Mouse (Mus musculus) forebrain, embryonic 11.5 days (tissue): ENCODE measurements around the gene Sp3. TPM values are rescaled to one million over a fixed set of nuclear protein-coding genes. Genes with fewer than 3 reads are reported as not detected.

Experiments used
- ATAC-seq: fragments of 200-750 bp; cut with Nextera tagmentation; replicated peaks from 2 replicates; pipeline ENCODE4 v1.8.0; 2017; ENCODE audit warnings: moderate TSS enrichment; ENCODE audit not compliant: low FRiP score
- DNase-seq: peaks from one replicate; pipeline ENCODE4 v3.0.0-alpha.2; 2017; ENCODE audit warnings: low spot score
- H3K27ac ChIP-seq: fragments of 300-500 bp; sonication (generic); 2 replicates; pipeline ENCODE4 v1.5.1; 2014; ENCODE audit warnings: low read depth, low read length
- H3K27me3 ChIP-seq: fragments of 300-500 bp; sonication (generic); 2 replicates; pipeline ENCODE4 v1.6.1; 2014; ENCODE audit warnings: mild to moderate bottlenecking, low read length, mixed read lengths; ENCODE audit not compliant: control insufficient read depth, insufficient read depth
- H3K36me3 ChIP-seq: fragments of 300-500 bp; sonication (generic); 2 replicates; pipeline ENCODE4 v1.6.1; 2014; ENCODE audit warnings: mild to moderate bottlenecking, low read length, moderate library complexity, mixed read lengths; ENCODE audit not compliant: control insufficient read depth, insufficient read depth
- H3K4me1 ChIP-seq: fragments of 300-500 bp; sonication (generic); replicated peaks from 2 replicates; pipeline ENCODE4 v1.6.1; 2014; ENCODE audit warnings: low read length, mixed read lengths; ENCODE audit not compliant: control insufficient read depth, insufficient read depth
- H3K4me2 ChIP-seq: fragments of 300-500 bp; sonication (generic); 2 replicates; pipeline ENCODE4 v1.6.1; 2014; ENCODE audit warnings: low read depth, mild to moderate bottlenecking, low read length, moderate library complexity, mixed read lengths; ENCODE audit not compliant: severe bottlenecking
- H3K4me3 ChIP-seq: fragments of 300-500 bp; sonication (generic); 2 replicates; pipeline ENCODE4 v1.5.1; 2014; ENCODE audit warnings: low read depth, low read length
- H3K9ac ChIP-seq: fragments of 300-500 bp; sonication (generic); 2 replicates; pipeline ENCODE4 v1.6.1; 2014; ENCODE audit warnings: low read length
- H3K9me3 ChIP-seq: fragments of 300-500 bp; sonication (generic); 2 replicates; pipeline ENCODE4 v1.6.1; 2016; ENCODE audit warnings: low read length, mixed read lengths; ENCODE audit not compliant: control insufficient read depth
- WGBS: fragments of 180-500 bp; shearing (Covaris S2); extraction: QIAGEN DNeasy Blood & Tissue Kit; methylation state at CpG from one replicate; pipeline ENCODE4 v1.1.7; 2014; 5-methylcytosine and 5-hydroxymethylcytosine counted together
- polyA plus RNA-seq: library from polyadenylated mRNA; unstranded; fragments of >200 nt; fragmentation: Nextera tagmentation; extraction: Ambion mirVana; gene quantifications from 2 replicates; pipeline ENCODE4 v1.2.1, GENCODE M21; 2014

The Sp3 gene
- polyA plus RNA-seq, 1 experiment from 2014 or later = 71.5 TPM

DNA sequence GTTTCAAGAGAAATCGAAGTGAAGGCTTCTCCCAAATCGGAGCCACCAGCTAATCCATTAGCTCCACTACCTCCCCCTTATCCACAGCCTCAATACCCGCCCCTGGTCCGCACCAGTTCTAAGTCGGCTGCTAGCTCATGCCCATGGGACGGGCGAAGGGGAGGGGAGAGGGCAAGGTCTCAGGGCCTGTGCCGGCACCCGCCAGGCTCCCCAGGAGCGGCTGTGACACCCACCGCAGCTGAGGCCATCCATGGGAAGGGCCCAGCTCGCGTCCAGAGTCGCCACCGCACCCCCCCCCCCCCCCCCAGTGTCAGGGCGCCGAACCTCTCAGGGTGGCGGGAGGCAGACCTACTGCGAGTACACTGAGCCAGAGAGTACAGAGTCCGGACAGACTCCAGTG is 32.4 kb upstream of the Sp3 start:
- H3K9me3 ChIP-seq = peaks cover 5% of the 10 kb centered on the region; the same call in 1 of the 2 replicates
- 75% methylated on average over 17 of the region's 20 CpGs for WGBS
- no peak overlapping the region for H3K9ac ChIP-seq
- ATAC-seq (no peak), DNase-seq (peak; percentile 76)
- no peak overlapping the region for H3K4me3 ChIP-seq
- no peaks in the 10 kb centered on the region for H3K4me1 ChIP-seq
- no peak overlapping the region for H3K4me2 ChIP-seq
- no peak overlapping the region for H3K27ac ChIP-seq
- H3K36me3 ChIP-seq = no peaks in the 10 kb centered on the region
- no peaks in the 10 kb centered on the region for H3K27me3 ChIP-seq

DNA sequence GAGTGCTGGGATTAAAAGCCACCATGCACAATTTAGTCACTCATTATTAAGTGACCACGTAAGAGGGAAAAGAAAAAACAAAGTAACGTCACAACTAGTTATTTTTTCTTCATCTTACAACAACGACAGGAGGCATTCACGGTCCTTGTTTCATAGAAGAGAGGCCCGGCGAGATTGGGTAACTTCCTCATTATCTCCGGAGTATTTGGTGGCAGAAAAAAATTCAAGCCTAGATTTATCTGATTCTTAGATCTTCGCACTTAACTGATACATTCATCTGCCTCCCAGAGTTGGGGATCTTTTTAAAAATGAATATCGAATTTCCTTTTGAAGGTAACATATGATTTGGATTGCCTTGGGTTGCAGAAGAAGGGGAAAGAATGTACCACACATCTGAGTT is 27.2 kb upstream of the Sp3 start:
- Histone ChIP-seq H3K36me3 (no peaks in the 10 kb centered on the region), H3K4me1 (peaks cover 9% of the 10 kb centered on the region; the same call in 1 of the 2 replicates), H3K27me3 (no peaks in the 10 kb centered on the region), H3K27ac (no peak overlapping the region), H3K9ac (no peak overlapping the region), H3K9me3 (peaks cover 5% of the 10 kb centered on the region; the same call in 1 of the 2 replicates), H3K4me2 (no peak overlapping the region), H3K4me3 (no peak overlapping the region)
- no peak for ATAC-seq
- 90% methylated on average over 9 of the region's 9 CpGs for WGBS
- no peak for DNase-seq

DNA sequence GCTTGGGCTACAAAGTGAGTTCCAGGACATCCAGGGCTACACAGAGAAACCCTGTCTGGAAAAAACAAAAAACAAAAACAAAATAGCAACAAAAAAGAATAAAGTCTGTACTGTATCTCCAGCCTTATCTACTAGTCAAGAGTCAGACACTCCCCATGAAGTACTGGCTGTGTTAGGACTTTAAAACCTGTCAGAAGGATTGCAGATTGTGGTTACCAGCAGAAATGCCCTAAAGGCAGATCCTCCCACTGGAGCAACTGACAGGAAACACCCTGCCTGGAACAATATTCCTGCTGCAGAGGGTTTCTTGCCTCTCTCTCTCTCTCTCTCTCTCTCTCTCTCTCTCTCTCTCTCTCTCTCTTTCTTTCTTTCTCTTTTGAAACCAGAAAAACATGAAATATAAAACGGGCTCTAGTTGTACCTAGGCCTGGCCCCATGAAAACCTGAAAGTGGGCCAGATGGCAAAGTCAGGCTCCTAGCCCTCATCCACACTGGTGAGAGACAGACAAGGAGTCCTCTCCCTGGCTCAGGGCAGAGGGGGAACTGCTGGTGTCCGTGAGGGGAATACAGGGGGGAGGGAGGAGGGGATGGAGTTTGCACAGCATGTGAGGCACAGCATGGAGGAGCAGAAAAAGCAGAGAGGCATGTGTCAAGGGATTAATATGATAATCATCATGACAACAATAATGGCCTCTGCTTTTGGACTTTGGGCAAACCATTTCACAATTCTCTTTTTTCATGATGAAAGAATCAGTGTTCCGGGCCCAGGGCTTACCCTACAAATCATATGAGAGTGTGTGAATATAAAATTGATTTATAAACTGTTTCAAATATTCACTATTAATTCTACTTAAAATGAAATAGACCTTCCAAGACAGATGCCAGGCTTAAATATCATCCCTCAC is 25.6 kb upstream of the Sp3 start:
- Histone ChIP-seq H3K27ac (no peak overlapping the region), H3K4me2 (no peak overlapping the region), H3K9ac (no peak overlapping the region)

DNA sequence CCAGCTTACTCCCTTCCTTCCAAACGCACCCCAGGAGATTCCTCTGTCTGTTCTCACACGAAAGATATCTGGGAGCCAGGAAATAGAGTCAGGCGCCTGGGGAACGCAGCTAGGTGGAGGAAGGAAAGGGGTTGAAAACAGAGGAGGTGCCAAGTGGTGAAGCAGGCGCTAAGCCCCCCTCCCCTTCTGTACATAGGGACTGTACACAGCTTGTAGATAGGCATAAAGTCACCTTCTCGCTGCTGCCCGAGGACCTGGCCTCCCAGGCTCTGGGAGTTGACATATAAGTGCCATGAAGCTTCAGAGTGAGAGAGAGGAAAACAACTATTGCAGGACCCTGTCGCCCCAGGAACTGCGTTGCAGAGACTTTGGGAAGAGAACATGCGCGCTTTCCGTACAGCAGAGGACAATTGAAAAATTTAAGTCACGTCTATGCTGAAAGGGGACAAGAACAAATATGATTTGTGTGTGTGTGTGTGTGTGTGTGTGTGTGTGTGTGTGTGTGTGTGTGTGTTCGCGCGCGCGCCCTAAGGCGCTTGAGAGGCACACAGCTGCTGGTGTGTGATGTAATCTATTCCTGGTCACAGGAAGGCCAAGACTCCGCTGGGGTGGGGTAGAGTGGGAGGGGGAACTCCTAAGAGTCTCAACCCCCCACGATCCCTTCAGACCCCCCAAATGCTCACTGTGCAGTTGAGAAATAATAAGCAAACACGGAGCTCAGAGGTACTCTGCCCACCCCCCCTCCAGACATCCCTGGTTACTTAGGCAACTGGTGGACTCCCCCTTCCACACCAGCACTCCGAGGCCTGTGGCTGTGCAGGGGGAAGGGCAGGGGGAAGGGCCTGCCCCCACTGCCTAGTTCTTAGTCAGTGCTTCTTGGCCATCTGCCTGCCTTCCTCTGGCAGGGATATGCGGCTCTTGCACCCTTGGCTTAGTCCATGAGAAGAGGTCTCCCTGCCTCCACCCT is 23.8 kb upstream of the Sp3 start:
- H3K4me3 ChIP-seq = no peak overlapping the region
- no peak overlapping the region for H3K9ac ChIP-seq
- peak; percentile 61; the same call in 1 of the 2 replicates for ATAC-seq
- H3K36me3 ChIP-seq = no peaks in the 10 kb centered on the region
- DNase-seq = peak; percentile 67
- 43% methylated on average over 24 of the region's 24 CpGs for WGBS
- H3K9me3 ChIP-seq = no peaks in the 10 kb centered on the region
- 0 out of 2 replicates have a peak overlapping the region, but pooled peaks have one; percentile 8 for H3K4me2 ChIP-seq
- no peaks in the 10 kb centered on the region for H3K27me3 ChIP-seq
- H3K27ac ChIP-seq = no peak overlapping the region
- H3K4me1 ChIP-seq = peaks cover 9% of the 10 kb centered on the region; the same call in 1 of the 2 replicates

More for the DNA sequence above, 25.6 kb upstream of the Sp3 start:
- WGBS = 56% methylated on average over 3 of the region's 3 CpGs
- ATAC-seq = no peak
- no peaks in the 10 kb centered on the region for H3K36me3 ChIP-seq
- DNase-seq = no peak
- H3K9me3 ChIP-seq = peaks cover 5% of the 10 kb centered on the region; the same call in 1 of the 2 replicates
- H3K27me3 ChIP-seq = no peaks in the 10 kb centered on the region
- no peak overlapping the region for H3K4me3 ChIP-seq
- H3K4me1 ChIP-seq = peaks cover 9% of the 10 kb centered on the region; the same call in 1 of the 2 replicates

DNA sequence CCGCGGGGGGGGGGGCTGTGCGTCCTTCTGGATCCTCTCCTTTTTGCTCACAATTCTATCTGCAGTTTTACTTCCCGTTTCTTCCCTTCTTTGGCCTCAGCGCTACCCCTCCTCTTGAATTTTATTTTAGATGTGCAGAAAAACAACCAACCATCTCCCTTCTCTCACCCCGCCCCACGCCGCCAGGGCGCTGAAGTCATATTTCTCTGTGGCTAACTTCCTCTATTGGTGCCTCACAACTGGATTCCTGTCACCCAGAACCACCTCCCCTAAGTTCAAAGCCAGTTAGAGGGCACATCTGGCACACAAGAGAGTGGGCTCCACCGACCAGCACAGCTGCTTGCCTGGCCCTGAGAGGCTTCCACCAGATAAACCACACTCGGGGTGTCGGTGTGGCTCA is 22.8 kb upstream of the Sp3 start:
- ATAC-seq (no peak), DNase-seq (no peak)
- peaks cover 9% of the 10 kb centered on the region; the same call in 1 of the 2 replicates for H3K4me1 ChIP-seq
- H3K27me3 ChIP-seq = no peaks in the 10 kb centered on the region
- H3K9me3 ChIP-seq = no peaks in the 10 kb centered on the region
- H3K4me2 ChIP-seq = no peak overlapping the region
- no peak overlapping the region for H3K27ac ChIP-seq
- WGBS = 68% methylated on average over 12 of the region's 12 CpGs
- H3K4me3 ChIP-seq = no peak overlapping the region
- no peaks in the 10 kb centered on the region for H3K36me3 ChIP-seq
- H3K9ac ChIP-seq = no peak overlapping the region

DNA sequence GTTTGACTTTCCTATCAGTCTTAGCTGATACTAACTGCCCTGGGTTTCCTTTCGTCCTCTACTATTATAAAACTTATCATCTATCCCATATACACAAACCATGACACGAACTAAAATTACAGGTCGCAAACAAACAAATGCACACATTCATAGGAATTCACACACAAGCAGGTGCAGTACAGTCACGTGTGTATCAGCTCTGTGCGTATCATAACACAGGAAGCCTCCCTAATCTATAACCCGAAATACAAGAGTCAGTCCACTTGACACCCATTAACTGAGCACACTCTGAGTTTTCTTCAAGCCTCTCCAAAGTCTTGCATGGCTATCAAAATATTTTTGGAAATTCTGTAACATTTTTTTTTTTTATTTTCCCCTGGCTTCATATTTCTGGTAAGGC is 22.2 kb upstream of the Sp3 start:
- WGBS = 89% methylated on average over 6 of the region's 6 CpGs
- H3K36me3 ChIP-seq = no peaks in the 10 kb centered on the region
- H3K9me3 ChIP-seq = no peaks in the 10 kb centered on the region
- H3K4me2 ChIP-seq = no peak overlapping the region
- peaks cover 9% of the 10 kb centered on the region; the same call in 1 of the 2 replicates for H3K4me1 ChIP-seq
- no peak overlapping the region for H3K9ac ChIP-seq
- no peak overlapping the region for H3K4me3 ChIP-seq
- no peak overlapping the region for H3K27ac ChIP-seq
- ATAC-seq (no peak), DNase-seq (no peak)
- H3K27me3 ChIP-seq = no peaks in the 10 kb centered on the region

DNA sequence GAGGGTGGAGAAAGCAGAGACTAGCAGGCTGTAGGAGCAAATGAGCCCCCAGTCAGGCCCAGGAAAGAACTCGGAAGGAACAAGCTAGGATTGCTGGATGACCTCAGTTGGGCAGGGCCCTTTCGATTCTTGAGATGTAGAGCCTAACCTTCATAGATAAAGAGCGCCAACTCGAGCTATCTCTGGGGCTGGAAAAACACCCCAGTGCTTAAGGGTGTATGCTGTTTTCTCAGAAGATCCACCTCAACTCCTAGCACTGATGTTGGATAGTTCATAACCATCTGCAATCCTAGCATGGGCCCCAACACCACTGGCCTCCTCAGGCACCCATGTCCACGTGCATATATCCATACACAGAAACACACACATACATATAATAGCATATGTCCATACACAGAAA is 21.7 kb upstream of the Sp3 start:
- no peaks in the 10 kb centered on the region for H3K9me3 ChIP-seq
- no peak overlapping the region for H3K27ac ChIP-seq
- H3K9ac ChIP-seq = no peak overlapping the region
- WGBS = 85% methylated on average over 5 of the region's 5 CpGs
- H3K36me3 ChIP-seq = no peaks in the 10 kb centered on the region
- H3K4me1 ChIP-seq = peaks cover 9% of the 10 kb centered on the region; the same call in 1 of the 2 replicates
- no peaks in the 10 kb centered on the region for H3K27me3 ChIP-seq
- DNase-seq (no peak), ATAC-seq (no peak)
- no peak overlapping the region for H3K4me3 ChIP-seq
- no peak overlapping the region for H3K4me2 ChIP-seq

DNA sequence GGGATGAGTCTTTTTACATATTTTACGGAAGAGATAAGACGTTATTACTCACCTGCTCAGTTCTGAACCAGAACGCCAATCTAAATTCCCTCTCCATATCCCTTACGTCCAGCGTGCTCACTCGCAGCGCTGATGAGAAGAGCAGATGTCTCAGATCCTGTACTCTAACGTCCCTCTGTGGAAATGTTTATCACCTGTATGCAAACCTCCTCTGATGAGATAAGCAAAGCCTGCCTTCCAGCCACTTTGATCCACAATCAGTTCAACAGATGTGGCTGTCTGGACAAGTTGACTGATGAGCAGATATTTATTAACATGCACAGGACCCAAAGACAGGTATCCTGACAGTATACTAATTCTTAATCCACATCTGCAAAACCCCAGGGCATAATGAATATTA is 19.9 kb upstream of the Sp3 start:
- H3K9me3 ChIP-seq = no peaks in the 10 kb centered on the region
- DNase-seq (no peak), ATAC-seq (no peak)
- H3K27me3 ChIP-seq = no peaks in the 10 kb centered on the region
- no peak overlapping the region for H3K4me3 ChIP-seq
- peaks cover 9% of the 10 kb centered on the region; the same call in 1 of the 2 replicates for H3K4me1 ChIP-seq
- H3K9ac ChIP-seq = no peak overlapping the region
- H3K4me2 ChIP-seq = no peak overlapping the region
- no peak overlapping the region for H3K27ac ChIP-seq
- H3K36me3 ChIP-seq = no peaks in the 10 kb centered on the region
- WGBS = 92% methylated on average over 8 of the region's 8 CpGs
